Mouse (Mus musculus): ENCODE measurements around the gene Olfr177.

The Olfr177 gene

DNA sequence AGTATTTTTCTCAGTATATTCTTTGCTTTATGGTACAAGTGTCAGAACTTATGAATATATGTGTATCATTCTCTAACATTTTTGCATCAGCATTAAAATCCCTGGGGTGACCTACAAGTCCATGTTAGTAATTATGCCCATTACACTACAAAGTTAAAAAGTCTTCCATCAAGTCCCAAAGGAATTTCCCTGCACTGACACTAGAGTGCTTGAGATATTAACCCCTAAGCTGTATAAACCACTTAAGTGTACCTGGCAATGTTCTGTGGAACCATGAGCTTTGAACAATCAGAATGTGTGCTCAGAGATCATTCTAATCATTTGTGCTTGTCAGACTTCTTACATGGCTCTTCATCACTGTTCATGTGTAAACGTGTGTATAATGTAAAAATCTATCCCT lies at the start of gene Olfr177:
TSS of gene Olfr177 (minus strand) at position 101 of the 400 bp plus-strand sequence.
- no peak for DNase-seq (ENCODE audit: low read depth, low spot score)

- no peak for DNase-seq (ENCODE audit: low read depth, low spot score)
Observed at GRCm38 (mm10) chr16:58891963-58892362, 17.4 kb upstream of the Olfr177 start, which contains the start of gene Olfr178. TSS of gene Olfr178 (minus strand) at chr16:58892063.

- DNase-seq (ENCODE audit: low read depth, low spot score), result no peak
Observed at GRCm38 (mm10) chr16:58884416-58884815, 9.8 kb upstream of the Olfr177 start.

DNA sequence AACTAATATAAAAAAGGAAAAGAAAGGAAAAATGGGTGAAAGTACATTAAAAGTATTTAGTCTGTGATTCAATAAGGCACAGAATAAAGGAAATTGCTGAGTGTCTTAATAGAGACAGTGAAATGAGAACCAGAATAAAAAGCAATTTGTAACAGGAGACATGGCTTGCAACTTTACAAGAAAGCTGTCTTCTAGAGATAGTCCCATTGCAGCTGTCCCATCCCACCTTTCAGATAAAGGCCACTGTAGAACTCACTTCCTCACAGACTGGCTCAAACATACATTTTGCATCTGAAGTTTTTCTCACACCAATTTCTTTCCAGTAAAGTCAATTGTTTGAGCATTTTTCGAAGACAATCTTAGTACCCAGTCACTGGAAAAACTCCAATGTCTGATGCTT lies 13.1 kb downstream of the Olfr177 start:
- no peak for DNase-seq (ENCODE audit: low read depth, low spot score)

- DNase-seq (ENCODE audit: low read depth, low spot score), result no peak
Observed at GRCm38 (mm10) chr16:58860032-58860737, 14.4 kb downstream of the Olfr177 start.

DNA sequence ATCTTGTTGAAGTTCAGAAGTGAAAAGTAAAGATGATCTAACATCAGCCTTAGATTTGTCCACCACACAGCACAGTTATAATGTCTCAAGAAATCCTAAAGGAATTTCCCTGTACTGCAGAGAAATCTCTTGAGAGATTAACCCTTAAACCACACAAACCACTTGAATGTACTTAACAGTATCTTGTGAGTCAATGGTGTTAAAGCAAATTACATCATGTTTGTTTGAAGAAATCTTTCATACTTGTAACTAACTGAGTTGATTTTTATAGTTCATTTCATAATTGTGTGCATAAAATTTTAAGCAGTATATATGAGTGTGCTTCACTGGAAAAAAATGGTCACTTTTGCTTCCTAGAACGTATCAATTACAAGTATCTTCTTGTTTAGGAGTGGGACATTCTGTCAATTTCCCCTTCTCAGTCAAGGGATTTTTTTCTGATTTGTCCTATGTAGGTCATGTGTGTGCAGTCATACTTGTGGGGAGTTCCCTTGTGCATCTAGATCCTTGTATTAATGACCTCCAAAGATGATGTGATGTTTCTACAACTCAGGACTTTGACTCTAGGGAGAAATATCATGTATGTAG lies 47.7 kb downstream of the Olfr177 start, which contains the start of gene Olfr175-ps1:
TSS of gene Olfr175-ps1 (minus strand) at position 51 of the 588 bp plus-strand sequence.
- no peak for DNase-seq (ENCODE audit: low read depth, low spot score)
